Mouse (Mus musculus) MEL (cell line): Measurements from ENCODE around the gene Relt. TPM values are rescaled to one million over a fixed set of nuclear protein-coding genes. Genes with fewer than 3 reads are reported as not detected.
"Not testable (repeated sequence)": the region's sequence is repeated elsewhere in the genome, so short reads cannot be mapped to it uniquely, and the experiment has no call there.

Experiments
- DNase-seq: peaks from one replicate; pipeline ENCODE4 v3.0.0; 2011; ENCODE audit warnings: low read depth, low spot score
- H3K27ac ChIP-seq: 2 replicates; pipeline ENCODE4 v1.5.1; 2012; ENCODE audit warnings: low read depth, mild to moderate bottlenecking, control low read depth, low read length, moderate library complexity; ENCODE audit not compliant: control insufficient read depth
- H3K27me3 ChIP-seq, 2 experiments: fragments of 150-350 bp in 1 of 2; sonication (generic) in 1 of 2; 2 replicates each; pipeline ENCODE4 v1.6.1; 2012; ENCODE audit warnings: low read length in 2 of 2, mild to moderate bottlenecking in 2 of 2, improper control_type of control experiment in 1 of 2, moderate library complexity in 1 of 2; ENCODE audit not compliant: insufficient read depth in 2 of 2, control insufficient read depth in 1 of 2
- H3K36me3 ChIP-seq, 2 experiments: 2 replicates each; pipeline ENCODE4 v1.6.1; 2012 to 2014; ENCODE audit warnings: low read length in 2 of 2, improper control_type of control experiment in 1 of 2, inconsistent platforms in 1 of 2, mild to moderate bottlenecking in 1 of 2; ENCODE audit not compliant: insufficient read depth in 2 of 2, control insufficient read depth in 1 of 2
- H3K4me1 ChIP-seq, 2 experiments: fragments of 150-350 bp in 1 of 2; sonication (generic) in 1 of 2; 2 replicates each; pipeline ENCODE4 v1.6.1; 2012; ENCODE audit warnings: low read length in 2 of 2, improper control_type of control experiment in 1 of 2, mild to moderate bottlenecking in 1 of 2; ENCODE audit not compliant: insufficient read depth in 2 of 2, control insufficient read depth in 1 of 2
- H3K4me3 ChIP-seq, 2 experiments: fragments of 150-350 bp in 1 of 2; sonication (generic) in 1 of 2; 2 replicates each; pipeline ENCODE4 v1.5.1; 2012; ENCODE audit warnings: low read depth in 2 of 2, low read length in 2 of 2, mild to moderate bottlenecking in 2 of 2, moderate library complexity in 2 of 2, control low read depth in 1 of 2, improper control_type of control experiment in 1 of 2; ENCODE audit not compliant: control insufficient read depth in 1 of 2, insufficient read depth in 1 of 2
- H3K79me2 ChIP-seq: 2 replicates; pipeline ENCODE4 v1.6.1; 2012; ENCODE audit warnings: mild to moderate bottlenecking, low read length, moderate library complexity; ENCODE audit not compliant: control insufficient read depth, poor library complexity, insufficient read depth
- H3K9ac ChIP-seq: 2 replicates; pipeline ENCODE4 v1.6.1; 2012; ENCODE audit warnings: low read depth, mild to moderate bottlenecking, control low read depth, low read length, moderate library complexity; ENCODE audit not compliant: control insufficient read depth, poor library complexity, severe bottlenecking
- H3K9me3 ChIP-seq: fragments of 150-350 bp; sonication (generic); replicated peaks from 2 replicates; pipeline ENCODE4 v1.6.1; 2012; ENCODE audit warnings: mild to moderate bottlenecking, low read length, improper control_type of control experiment, moderate library complexity; ENCODE audit not compliant: insufficient read depth
- CHD1 ChIP-seq: IDR thresholded peaks from 2 replicates; pipeline ENCODE4 v1.6.1; 2012; ENCODE audit warnings: low read depth, mild to moderate bottlenecking, inconsistent platforms, low read length, improper control_type of control experiment
- CHD2 ChIP-seq: IDR thresholded peaks from 2 replicates; pipeline ENCODE4 v1.6.1; 2011; ENCODE audit warnings: low read length, improper control_type of control experiment
- CTCF ChIP-seq, 3 experiments: IDR thresholded peaks in 2 of 3; conservative IDR thresholded peaks in 1 of 3; 2 replicates each; pipeline ENCODE4 v1.5.1; 2011 to 2012; ENCODE audit warnings: low read length in 3 of 3, low read depth in 2 of 3, mild to moderate bottlenecking in 2 of 3, improper control_type of control experiment in 1 of 3, inconsistent platforms in 1 of 3, mixed read lengths in 1 of 3, moderate library complexity in 1 of 3; ENCODE audit not compliant: control insufficient read depth in 1 of 3, insufficient read depth in 1 of 3, poor library complexity in 1 of 3, severe bottlenecking in 1 of 3
- E2F4 ChIP-seq: IDR thresholded peaks from 2 replicates; pipeline ENCODE4 v1.6.1; 2011; ENCODE audit warnings: low read depth, low read length, improper control_type of control experiment, borderline replicate concordance
- ELF1 ChIP-seq: IDR thresholded peaks from 2 replicates; pipeline ENCODE4 v1.6.1; 2014; ENCODE audit warnings: low read depth, mild to moderate bottlenecking, inconsistent platforms, low read length, improper control_type of control experiment, moderate library complexity
- JUND ChIP-seq: IDR thresholded peaks from 2 replicates; pipeline ENCODE4 v1.6.1; 2011; ENCODE audit warnings: low read depth, mild to moderate bottlenecking, improper control_type of control experiment, low read length
- KAT2A ChIP-seq: conservative IDR thresholded peaks from 2 replicates; pipeline ENCODE4 v1.6.1; 2012; ENCODE audit warnings: low read depth, low read length, improper control_type of control experiment, inconsistent platforms
- MAX ChIP-seq: IDR thresholded peaks from 2 replicates; pipeline ENCODE4 v1.6.1; 2011; ENCODE audit warnings: low read length, improper control_type of control experiment
- MAZ ChIP-seq: IDR thresholded peaks from 2 replicates; pipeline ENCODE4 v1.6.1; 2012; ENCODE audit warnings: low read depth, mild to moderate bottlenecking, inconsistent platforms, low read length, improper control_type of control experiment
- MXI1 ChIP-seq: IDR thresholded peaks from 2 replicates; pipeline ENCODE4 v1.6.1; 2011; ENCODE audit warnings: mild to moderate bottlenecking, low read depth, low read length, improper control_type of control experiment
- MYB ChIP-seq: IDR thresholded peaks from 2 replicates; pipeline ENCODE4 v1.6.1; 2011; ENCODE audit warnings: mild to moderate bottlenecking, low read depth, low read length, improper control_type of control experiment
- POLR2AphosphoS5 ChIP-seq: IDR thresholded peaks from 2 replicates; pipeline ENCODE4 v1.6.1; 2012; ENCODE audit warnings: low read depth, borderline replicate concordance, mild to moderate bottlenecking, inconsistent platforms, low read length, moderate library complexity, mixed read lengths
- RAD21 ChIP-seq: IDR thresholded peaks from 2 replicates; pipeline ENCODE4 v1.6.1; 2011; ENCODE audit warnings: mild to moderate bottlenecking, low read depth, low read length, improper control_type of control experiment
- SIN3A ChIP-seq: IDR thresholded peaks from 2 replicates; pipeline ENCODE4 v1.6.1; 2012; ENCODE audit warnings: low read length, improper control_type of control experiment, inconsistent platforms
- TAL1 ChIP-seq: IDR thresholded peaks from 2 replicates; pipeline ENCODE4 v1.6.1; 2012; ENCODE audit warnings: mild to moderate bottlenecking, inconsistent platforms, low read length, moderate library complexity, mixed read lengths
- UBTF ChIP-seq: IDR thresholded peaks from 2 replicates; pipeline ENCODE4 v1.6.1; 2012; ENCODE audit warnings: low read depth, mild to moderate bottlenecking, inconsistent platforms, low read length, improper control_type of control experiment, moderate library complexity, borderline replicate concordance; ENCODE audit not compliant: insufficient read depth
- USF2 ChIP-seq, 2 experiments: IDR thresholded peaks; 2 replicates each; pipeline ENCODE4 v1.6.1; 2011 to 2012; ENCODE audit warnings: improper control_type of control experiment in 2 of 2, low read length in 2 of 2, borderline replicate concordance in 1 of 2, inconsistent platforms in 1 of 2, low read depth in 1 of 2, mild to moderate bottlenecking in 1 of 2; ENCODE audit not compliant: insufficient read depth in 1 of 2
- ZKSCAN1 ChIP-seq: IDR thresholded peaks from 2 replicates; pipeline ENCODE4 v1.6.1; 2012; ENCODE audit warnings: low read depth, mild to moderate bottlenecking, inconsistent platforms, low read length, improper control_type of control experiment, moderate library complexity
- polyA plus RNA-seq, 2 experiments: library from polyadenylated mRNA; stranded (reverse) in 1 of 2; unstranded in 1 of 2; fragments of >175 nt in 1 of 2; fragments of >200 nt in 1 of 2; gene quantifications; 2 replicates each; pipeline versions ENCODE4 v1.2.1 to v1.2.4; 2012; ENCODE audit warnings: low replicate concordance in 2 of 2, low read depth in 1 of 2; ENCODE audit not compliant: insufficient read length in 2 of 2, insufficient read depth in 1 of 2, missing spikeins in 1 of 2
- total RNA-seq: library from RNA; depleted of rRNA; stranded (reverse); fragments of 300-350 nt; gene quantifications from 2 replicates; pipeline ENCODE4 v1.2.3, GENCODE M21; 2012

Gene Relt
- total and polyA plus RNA-seq, 3 experiments, result 29.6 to 37.1 TPM; not detected in 1

DNA sequence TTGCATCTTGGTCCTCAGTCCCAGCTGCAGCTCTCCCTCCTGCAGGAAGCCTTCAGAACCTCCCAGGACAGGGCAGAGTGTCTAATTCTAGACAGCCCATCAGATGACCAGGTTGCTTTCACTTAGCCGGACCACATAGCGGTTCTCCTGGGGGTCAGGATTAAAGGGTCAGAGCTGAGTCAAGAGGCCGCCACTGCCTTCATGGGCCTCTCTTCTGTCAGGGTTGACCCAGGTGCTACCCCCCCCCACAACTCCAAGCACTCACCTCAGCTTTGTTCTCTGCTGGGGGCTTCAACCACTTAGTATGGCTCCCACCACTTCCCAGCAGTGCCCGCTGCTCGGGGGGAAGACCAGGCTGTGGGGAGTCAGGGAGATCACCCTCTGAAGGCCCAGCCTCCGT, 16.1 kb downstream of the Relt start:
- DNase-seq, result no peak
- Histone ChIP-seq H3K79me2 (no peaks in the 10 kb centered on the region), H3K36me3 (peaks cover 5 to 24% of the 10 kb centered on the region in 2 experiments), H3K4me1 (peaks cover 20 to 28% of the 10 kb centered on the region in 2 experiments), H3K27me3 (no peaks in the 10 kb centered on the region)
- TF ChIP-seq KAT2A (no peak), POLR2AphosphoS5 (no peak), TAL1 (no peak), MXI1 (no peak), MAZ (no peak), MAX (no peak), CTCF (IDR thresholded peaks at IDR 0.05 in 2 of 3, conservative IDR thresholded peaks at IDR 0.05 in 1 of 3; ENCODE audit: control insufficient read depth in 1 of 3, insufficient read depth in 1 of 3, low read depth in 2 of 3, low read length in 3 of 3, poor library complexity in 1 of 3, severe bottlenecking in 1 of 3) (no peak), CHD2 (no peak), ELF1 (no peak), USF2 (IDR thresholded peaks at IDR 0.05; ENCODE audit: borderline replicate concordance in 1 of 2, insufficient read depth in 1 of 2, low read depth in 1 of 2, low read length in 2 of 2) (no peak), SIN3A (no peak), JUND (no peak), CHD1 (no peak), UBTF (no peak), E2F4 (no peak), MYB (no peak), ZKSCAN1 (no peak), RAD21 (no peak)
- TF ChIP-seq, all 39 proteins: peak for 0
- Histone ChIP-seq H3K9me3 (no peaks in the 10 kb centered on the region), H3K4me3 (no peak overlapping the region), H3K27ac (no peak overlapping the region), H3K9ac (no peak overlapping the region)

DNA sequence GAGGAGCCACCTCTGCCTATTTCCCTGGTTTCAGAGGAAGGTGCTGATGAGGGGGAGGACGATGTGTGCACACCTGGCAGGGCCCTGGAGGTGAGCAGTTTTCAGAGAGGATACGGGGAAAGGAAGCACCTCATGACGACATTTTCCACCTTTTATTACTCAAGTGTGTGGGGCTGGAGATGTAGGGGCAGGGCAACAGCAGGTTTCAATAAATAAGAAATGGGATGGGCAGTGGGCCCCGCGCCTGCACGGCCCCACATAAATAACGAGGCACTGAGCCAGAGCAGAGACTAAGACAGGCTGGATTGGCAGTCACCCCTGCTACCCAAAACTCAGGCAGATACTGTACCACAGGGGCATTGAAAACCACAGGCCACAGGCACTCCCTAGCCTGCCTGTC, 17.2 kb downstream of the Relt start:
- H3K27me3 ChIP-seq, H3K9ac ChIP-seq, H3K9me3 ChIP-seq, DNase-seq, H3K4me3 ChIP-seq, H3K79me2 ChIP-seq: not testable (repeated sequence)
- H3K36me3 ChIP-seq, result peaks cover 5 to 24% of the 10 kb centered on the region in 2 experiments
- H3K27ac ChIP-seq, result peak overlapping the region; percentile 33
- H3K4me1 ChIP-seq, result peaks cover 20 to 28% of the 10 kb centered on the region in 2 experiments
